Mouse (Mus musculus): ENCODE measurements around the gene Baz1b.

GRCm38 (mm10) chr5:135222066-135222465, 35.0 kb downstream of the Baz1b start:
- TF ChIP-seq CTCF (IDR thresholded peaks at IDR 0.05; ENCODE audit: control insufficient read depth, insufficient read depth, low read length) (no peak), POLR2A (IDR thresholded peaks at IDR 0.05; ENCODE audit: borderline replicate concordance, control insufficient read depth, low read depth, low read length) (no peak)
